Comparison of ENCODE assay signal across 8 mouse cellular contexts in the genomic region with DNA sequence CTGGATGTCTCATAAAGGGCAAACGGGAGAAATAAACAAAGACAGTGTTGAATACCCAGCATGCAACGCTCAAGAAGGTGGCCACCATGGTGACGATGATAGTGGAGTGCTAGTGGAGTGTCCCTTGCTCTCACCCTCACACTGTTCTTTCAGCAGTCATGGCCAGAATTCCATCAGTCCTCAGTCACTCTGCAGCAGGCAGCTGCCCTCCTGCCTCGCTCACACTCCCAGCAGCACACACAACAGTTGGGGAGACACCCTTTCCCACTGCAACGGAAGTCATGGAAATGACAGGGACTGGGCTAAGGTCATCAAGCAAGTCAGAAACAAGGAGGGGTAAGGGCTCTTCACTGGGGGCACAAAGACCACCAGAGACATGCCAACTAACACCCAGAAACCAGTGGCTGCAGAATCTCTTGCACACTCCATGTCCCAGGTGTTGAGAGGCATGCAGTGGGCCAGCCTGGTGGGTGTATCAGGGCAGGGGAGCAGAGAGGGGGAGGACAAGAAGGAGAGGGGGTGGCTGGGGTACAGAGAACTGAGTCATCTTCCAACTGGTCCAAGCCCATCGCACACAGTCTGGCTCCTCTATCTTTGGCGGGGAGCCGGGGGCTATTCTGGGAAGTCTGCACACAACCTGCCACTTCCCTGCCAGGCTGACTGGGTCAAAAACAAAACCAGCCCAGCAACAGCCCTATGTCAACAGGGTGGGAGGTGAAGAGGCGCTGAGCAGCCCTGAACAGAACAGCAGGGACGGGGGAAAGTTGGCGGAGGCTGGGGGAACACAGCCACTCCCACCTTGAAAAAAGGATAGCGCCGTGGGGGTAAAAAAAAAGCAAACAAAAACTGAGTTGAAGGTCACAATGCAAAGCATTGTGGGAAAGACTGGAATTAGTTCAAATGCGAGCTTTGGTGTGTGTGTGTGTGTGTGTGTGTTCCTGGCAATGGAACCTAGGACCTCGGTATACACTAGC. TPM values are rescaled to one million over a fixed set of nuclear protein-coding genes. Genes with fewer than 3 reads are reported as not detected.
DNase-seq lines count a peak whose midpoint lies in the region; ATAC-seq and TF ChIP-seq lines count a peak whose summit lies in the region.

No protein-coding gene starts in this region.

- TF ChIP-seq POLR2A in thymus, adult 2 months (IDR thresholded peaks at IDR 0.05; ENCODE audit: control insufficient read depth, extremely low read depth, insufficient read depth, low read length, poor library complexity), result no peak

- no peak for TF ChIP-seq CTCF in liver, embryonic 14.5 days (IDR thresholded peaks at IDR 0.05; ENCODE audit: low read depth)
- no peak for TF ChIP-seq CTCF in thymus, adult 2 months (IDR thresholded peaks at IDR 0.05; ENCODE audit: borderline replicate concordance, control insufficient read depth, extremely low read depth, insufficient read depth, low read length, poor library complexity)

- no peak overlapping the region for H3K9ac ChIP-seq in ES-E14 (ENCODE audit: insufficient read depth, low read depth, low read length, poor library complexity, severe bottlenecking)
- no peak overlapping the region for H3K9ac ChIP-seq in liver, embryonic 14.5 days (replicated peaks)
- H3K9ac ChIP-seq in stomach, embryonic 14.5 days (replicated peaks; ENCODE audit: low read depth, low read length), result no peak overlapping the region

- in situ Hi-C loops in ES-E14 (cut with MboI; ENCODE audit: low sequenced_read_pairs in 2 of 2, unreplicated experiment in 2 of 2), result no loop called here

- 72% methylated on average over 15 of the region's 15 CpGs for WGBS in liver, embryonic 14.5 days (ENCODE audit: insufficient replicate concordance)
- 63% methylated on average over 15 of the region's 15 CpGs for WGBS in stomach, embryonic 14.5 days
- 86% methylated on average over 15 of the region's 15 CpGs for WGBS in thymus, adult 2 months

- no peak for DNase-seq in ES-E14 (ENCODE audit: low read depth, low spot score)
- peak; percentile 89 for DNase-seq in adipocyte (ENCODE audit: low spot score)
- DNase-seq in frontal cortex, adult 2 months (ENCODE audit: extremely low spot score in 1 of 2, low spot score in 1 of 2), result peak; percentile 73 to 87
- DNase-seq in heart, postnatal 14 days, result peak; percentile 80 to 88
- DNase-seq in liver, embryonic 14.5 days (ENCODE audit: low read depth in 3 of 3, low spot score in 3 of 3), result no peak
- no peak for DNase-seq in thymus, postnatal 10 days (ENCODE audit: low spot score in 2 of 2)
- DNase-seq in thymus, adult 2 months, result no peak

- intact Hi-C loops in heart, postnatal 14 days (cut with DNase I), result no loop called here

- no peaks in the 10 kb centered on the region for H3K36me3 ChIP-seq in ES-E14 (ENCODE audit: control insufficient read depth, insufficient read depth, low read length, poor library complexity, severe bottlenecking)
- H3K36me3 ChIP-seq in liver, embryonic 14.5 days (replicated peaks; ENCODE audit: control insufficient read depth, insufficient read depth, low read depth), result no peaks in the 10 kb centered on the region
- H3K36me3 ChIP-seq in stomach, embryonic 14.5 days (ENCODE audit: control insufficient read depth, insufficient read depth, low read length), result no peaks in the 10 kb centered on the region
- no peaks in the 10 kb centered on the region for H3K36me3 ChIP-seq in thymus, adult 2 months (ENCODE audit: control insufficient read depth, insufficient read depth, low read length)

- H3K4me2 ChIP-seq in liver, embryonic 14.5 days (ENCODE audit: low read depth), result no peak overlapping the region
- H3K4me2 ChIP-seq in stomach, embryonic 14.5 days (replicated peaks; ENCODE audit: low read depth, low read length), result no peak overlapping the region

- H3K9me3 ChIP-seq in ES-E14 (ENCODE audit: control insufficient read depth, insufficient read depth, low read depth, low read length), result no peaks in the 10 kb centered on the region
- no peaks in the 10 kb centered on the region for H3K9me3 ChIP-seq in liver, embryonic 14.5 days (ENCODE audit: control insufficient read depth, low read length)
- no peaks in the 10 kb centered on the region for H3K9me3 ChIP-seq in stomach, embryonic 14.5 days (ENCODE audit: control insufficient read depth, low read depth, low read length)

- H3K27me3 ChIP-seq in liver, embryonic 14.5 days (ENCODE audit: control insufficient read depth, insufficient read depth, low read length), result no peaks in the 10 kb centered on the region
- H3K27me3 ChIP-seq in stomach, embryonic 14.5 days (ENCODE audit: control insufficient read depth, insufficient read depth, low read length), result no peaks in the 10 kb centered on the region
- no peaks in the 10 kb centered on the region for H3K27me3 ChIP-seq in thymus, adult 2 months (ENCODE audit: control insufficient read depth, insufficient read depth, low read length)

- no peak overlapping the region for H3K4me3 ChIP-seq in ES-E14 (ENCODE audit: insufficient read depth in 1 of 2, low read depth in 1 of 2, low read length in 2 of 2, poor library complexity in 1 of 2, severe bottlenecking in 1 of 2)
- H3K4me3 ChIP-seq in liver, embryonic 14.5 days (ENCODE audit: insufficient read depth in 1 of 2, low read depth in 2 of 2, low read length in 2 of 2), result no peak overlapping the region
- H3K4me3 ChIP-seq in stomach, embryonic 14.5 days (ENCODE audit: low read depth, low read length), result no peak overlapping the region
- no peak overlapping the region for H3K4me3 ChIP-seq in thymus, adult 2 months (ENCODE audit: control insufficient read depth, insufficient read depth, low read length)

- no peak for TF ChIP-seq EP300 in liver, embryonic 14.5 days (IDR thresholded peaks at IDR 0.05; ENCODE audit: low read depth)

- peaks cover 4 to 19% of the 10 kb centered on the region in 2 experiments; a peak in 3 of 4 replicates for H3K4me1 ChIP-seq in ES-E14 (ENCODE audit: control insufficient read depth in 2 of 2, insufficient read depth in 2 of 2, low read length in 2 of 2, poor library complexity in 1 of 2)
- peaks cover 0 to 23% of the 10 kb centered on the region in 2 experiments; a peak in 2 of 4 replicates for H3K4me1 ChIP-seq in liver, embryonic 14.5 days (replicated peaks; ENCODE audit: control insufficient read depth in 2 of 2, insufficient read depth in 2 of 2, low read length in 1 of 2)
- peaks cover 10% of the 10 kb centered on the region; the same call in 1 of the 2 replicates for H3K4me1 ChIP-seq in stomach, embryonic 14.5 days (ENCODE audit: control insufficient read depth, insufficient read depth, low read length)
- peaks cover 38% of the 10 kb centered on the region for H3K4me1 ChIP-seq in thymus, adult 2 months (replicated peaks; ENCODE audit: control insufficient read depth, insufficient read depth, low read length)

- no peak overlapping the region for H3K27ac ChIP-seq in ES-E14 (ENCODE audit: insufficient read depth, low read depth, low read length, poor library complexity, severe bottlenecking)
- H3K27ac ChIP-seq in liver, embryonic 14.5 days, result no peak overlapping the region
- H3K27ac ChIP-seq in stomach, embryonic 14.5 days (ENCODE audit: low read length), result no peak overlapping the region
- H3K27ac ChIP-seq in thymus, adult 2 months (ENCODE audit: control insufficient read depth, insufficient read depth, low read length), result no peak overlapping the region

- ATAC-seq in liver, embryonic 14.5 days (ENCODE audit: insufficient read depth), result peak; percentile 36; the same call in 1 of the 2 replicates
- ATAC-seq in stomach, embryonic 14.5 days (ENCODE audit: insufficient number of reproducible peaks, insufficient read depth, low FRiP score, low read depth), result peak; percentile 68

TF ChIP-seq in ES-E14, 5 proteins besides CTCF, POLR2A, EP300 and RAD21:
- TF ChIP-seq HCFC1 (IDR thresholded peaks at IDR 0.05; ENCODE audit: borderline replicate concordance, insufficient read depth, low read length) (no peak), ZNF384 (IDR thresholded peaks at IDR 0.05; ENCODE audit: low read depth, low read length) (0 out of 2 replicates have a peak, but pooled peaks have one; percentile 29)

RNA-seq across cellular contexts. Expression of a gene that starts 57.4 kb away (rescaled TPM):
- total RNA-seq in ES-E14 (2012; rRNA removed), result 33.1 and 37.9 TPM in 2 replicates
- 82.8 and 83.4 TPM in 2 replicates for polyA plus RNA-seq in frontal cortex, adult 2 months (2012; rRNA removed)
- 10 to 100 TPM; 42.1 to 49.0 TPM for total RNA-seq in heart, postnatal 14 days (2021)
- polyA plus RNA-seq in liver, embryonic 14.5 days (2012; rRNA removed), result 34.4 and 50.6 TPM in 2 replicates
- 52.2 and 56.5 TPM in 2 replicates for polyA plus RNA-seq in liver, embryonic 14.5 days (2014; fragmentation: Nextera tagmentation; extraction: Ambion mirVana)
- polyA plus RNA-seq in stomach, embryonic 14.5 days (2014; fragmentation: Nextera tagmentation; extraction: Ambion mirVana), result 92.6 and 99.1 TPM in 2 replicates
- 50.8 and 53.5 TPM in 2 replicates for polyA plus RNA-seq in thymus, adult 2 months (2012; rRNA removed)

Comparison
In these comparisons a context has a peak if more than half of its experiments do, and no peak if none do; other contexts are left out.
1. DNase-seq: peak in adipocyte (single experiment), frontal cortex, adult 2 months (2 of 2) and heart, postnatal 14 days (2 of 2); none in ES-E14 (single experiment), liver, embryonic 14.5 days (0 of 3), thymus, postnatal 10 days (0 of 2) and thymus, adult 2 months (single experiment).